Mouse (Mus musculus) liver, embryonic 15.5 days (tissue): ENCODE data around the gene Pdx1. TPM values are rescaled to one million over a fixed set of nuclear protein-coding genes. Genes with fewer than 3 reads are reported as not detected.

Source experiments
- ATAC-seq: fragments of 200-750 bp; cut with Nextera tagmentation; 2 replicates; pipeline ENCODE4 v1.8.0; 2017; ENCODE audit warnings: moderate number of reproducible peaks, mild to moderate bottlenecking, moderate library complexity; ENCODE audit not compliant: insufficient read depth
- H3K27ac ChIP-seq: fragments of 300-500 bp; sonication (generic); replicated peaks from 2 replicates; pipeline ENCODE4 v1.5.1; 2015; ENCODE audit warnings: mild to moderate bottlenecking, inconsistent platforms
- H3K27me3 ChIP-seq: fragments of 300-500 bp; sonication (generic); 2 replicates; pipeline ENCODE4 v1.6.1; 2015; ENCODE audit warnings: mild to moderate bottlenecking, inconsistent platforms
- H3K36me3 ChIP-seq: fragments of 300-500 bp; sonication (generic); replicated peaks from 2 replicates; pipeline ENCODE4 v1.6.1; 2015; ENCODE audit warnings: moderate library complexity, mild to moderate bottlenecking, inconsistent platforms
- H3K4me1 ChIP-seq: fragments of 300-500 bp; sonication (generic); replicated peaks from 2 replicates; pipeline ENCODE4 v1.6.1; 2015; ENCODE audit warnings: inconsistent platforms
- H3K4me2 ChIP-seq: fragments of 300-500 bp; sonication (generic); 2 replicates; pipeline ENCODE4 v1.6.1; 2015; ENCODE audit warnings: moderate library complexity, mild to moderate bottlenecking, inconsistent platforms
- H3K4me3 ChIP-seq: fragments of 300-500 bp; sonication (generic); replicated peaks from 2 replicates; pipeline ENCODE4 v1.5.1; 2015; ENCODE audit warnings: mild to moderate bottlenecking, inconsistent platforms
- H3K9ac ChIP-seq: fragments of 300-500 bp; sonication (generic); 2 replicates; pipeline ENCODE4 v1.6.1; 2015; ENCODE audit warnings: moderate library complexity, mild to moderate bottlenecking, inconsistent platforms
- H3K9me3 ChIP-seq: fragments of 300-500 bp; sonication (generic); replicated peaks from 2 replicates; pipeline ENCODE4 v1.6.1; 2016; ENCODE audit warnings: inconsistent platforms
- WGBS: fragments of 180-500 bp; shearing (Covaris S2); methylation state at CpG from one replicate; pipeline ENCODE4 v1.1.7; 2015; ENCODE audit warnings: mixed read lengths; ENCODE audit not compliant: insufficient replicate concordance; 5-methylcytosine and 5-hydroxymethylcytosine counted together
- polyA plus RNA-seq: library from polyadenylated mRNA; unstranded; fragments of >200 nt; fragmentation: Nextera tagmentation; extraction: Ambion mirVana; gene quantifications from 2 replicates; pipeline ENCODE4 v1.2.1, GENCODE M21; 2015

Gene Pdx1
- polyA plus RNA-seq, 1 experiment from 2014 or later, result not detected

DNA sequence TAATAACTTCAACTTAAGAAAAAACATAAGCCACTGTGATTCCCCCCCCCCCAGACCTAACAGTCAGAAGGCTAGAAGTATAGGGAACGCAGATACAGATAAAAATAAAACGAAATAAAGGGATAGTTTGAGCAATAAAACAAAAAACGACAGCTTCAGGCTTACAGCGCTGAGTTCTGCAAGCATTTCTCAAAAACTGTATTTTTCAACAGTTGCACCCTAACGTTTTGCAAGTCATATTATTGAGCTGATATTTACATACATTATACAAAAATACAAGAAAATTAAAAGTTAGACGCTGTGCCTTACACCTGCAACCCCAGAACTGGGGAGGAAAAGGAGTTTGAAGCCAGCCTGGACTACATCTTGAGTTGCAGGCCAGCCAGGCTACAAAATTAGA, 388 bp upstream of the Pdx1 start:
- no peak overlapping the region for H3K4me3 ChIP-seq
- H3K9ac ChIP-seq, result no peak overlapping the region
- WGBS, result 8% methylated on average over 6 of the region's 6 CpGs
- no peaks in the 10 kb centered on the region for H3K9me3 ChIP-seq
- H3K4me1 ChIP-seq, result no peaks in the 10 kb centered on the region
- no peak overlapping the region for H3K27ac ChIP-seq
- H3K36me3 ChIP-seq, result no peaks in the 10 kb centered on the region
- no peak for ATAC-seq
- H3K27me3 ChIP-seq, result peaks cover 95% of the 10 kb centered on the region
- 0 out of 2 replicates have a peak overlapping the region, but pooled peaks have one; percentile 33 for H3K4me2 ChIP-seq

DNA sequence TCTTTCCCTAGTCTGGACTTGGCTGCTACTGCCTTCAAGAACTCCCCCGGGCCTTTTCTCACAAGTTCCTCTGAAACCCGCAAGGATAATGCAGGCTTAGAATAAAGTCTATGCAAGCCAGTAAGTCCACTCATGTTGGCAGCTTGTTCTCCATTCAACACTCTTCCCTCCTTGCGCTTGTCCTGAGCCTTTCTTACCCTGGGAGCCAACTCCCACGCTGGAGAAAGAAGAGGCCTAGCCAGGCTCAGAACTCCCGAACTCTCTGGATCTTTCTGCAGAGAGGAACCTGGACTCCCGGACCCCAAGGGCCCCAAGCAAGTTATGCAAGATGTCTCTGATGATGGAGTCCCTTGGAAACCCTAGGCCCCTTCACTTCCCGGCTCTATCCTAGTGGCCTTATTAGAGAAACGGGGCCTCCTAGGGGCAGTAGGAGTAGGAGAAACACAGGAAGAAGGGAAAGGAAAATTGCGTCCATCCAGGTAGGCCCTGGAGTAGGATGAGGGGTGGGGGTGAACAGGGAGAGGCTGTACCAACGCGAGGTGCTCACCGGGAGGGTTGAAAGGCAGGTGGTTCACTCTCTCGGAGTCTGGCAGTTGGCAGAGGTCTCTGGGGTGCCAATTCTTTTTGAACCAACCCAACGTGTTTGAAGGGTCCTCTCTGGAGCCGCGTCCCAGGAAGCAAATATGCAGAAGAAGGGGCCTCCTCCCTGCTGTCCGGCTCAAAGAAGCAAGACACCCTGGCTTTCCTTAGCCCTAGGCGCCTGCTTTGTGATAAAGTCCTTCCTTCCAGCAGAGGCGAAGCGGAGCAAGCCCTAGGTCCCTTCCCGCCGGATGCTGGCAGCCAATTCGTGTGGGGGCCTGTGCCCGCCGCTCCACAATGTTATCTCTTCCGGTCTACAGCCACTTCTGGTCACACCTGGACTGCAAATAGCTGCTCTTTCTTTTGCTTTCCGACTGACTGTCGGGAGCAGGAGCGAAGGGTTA, 1.2 kb downstream of the Pdx1 start:
- no peak for ATAC-seq
- Histone ChIP-seq H3K4me1 (no peaks in the 10 kb centered on the region), H3K9ac (no peak overlapping the region), H3K4me3 (no peak overlapping the region), H3K9me3 (no peaks in the 10 kb centered on the region), H3K27ac (no peak overlapping the region), H3K36me3 (no peaks in the 10 kb centered on the region), H3K27me3 (peaks cover 99% of the 10 kb centered on the region), H3K4me2 (no peak overlapping the region)
- WGBS, result 4% methylated on average over 29 of the region's 29 CpGs

DNA sequence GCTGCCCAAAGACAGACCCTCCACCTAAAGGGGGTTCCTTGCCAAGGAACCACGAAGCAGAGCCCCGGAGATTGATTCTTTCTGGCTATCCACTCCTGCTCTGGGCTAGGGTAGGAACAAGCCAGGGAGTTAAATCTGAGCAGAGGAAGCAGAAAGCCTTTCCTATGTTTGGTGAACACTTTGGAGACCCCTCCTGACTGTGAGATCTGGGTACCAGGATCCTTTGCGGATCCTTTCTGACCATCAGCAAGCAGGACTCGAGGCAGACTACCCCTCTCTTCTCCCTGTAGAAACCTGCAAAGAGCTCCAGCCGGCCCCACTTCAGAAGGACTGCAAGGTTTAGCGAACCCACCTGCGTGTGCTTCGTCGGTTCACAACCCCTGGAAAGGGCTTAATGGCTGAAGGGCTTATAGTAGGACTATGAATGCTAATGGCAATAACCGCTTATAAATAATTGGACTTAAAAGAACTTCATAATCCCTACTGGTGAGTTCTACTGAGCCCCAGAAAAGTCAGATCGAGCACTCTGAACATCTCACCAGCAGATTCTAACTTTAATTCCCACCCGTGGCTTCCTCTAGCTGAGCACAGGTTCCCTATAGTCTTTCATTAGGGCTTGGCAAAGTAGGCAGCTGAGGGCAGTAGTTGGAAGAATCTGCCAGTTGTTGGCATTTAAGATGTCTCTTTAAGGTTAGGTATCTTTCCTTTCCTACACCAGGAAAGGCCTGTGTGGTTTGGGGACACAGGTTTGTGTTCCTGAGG, 2.5 kb downstream of the Pdx1 start:
- Histone ChIP-seq H3K4me3 (no peak overlapping the region), H3K36me3 (no peaks in the 10 kb centered on the region), H3K9me3 (no peaks in the 10 kb centered on the region), H3K4me1 (no peaks in the 10 kb centered on the region), H3K27ac (no peak overlapping the region), H3K4me2 (no peak overlapping the region), H3K27me3 (peaks cover 99% of the 10 kb centered on the region), H3K9ac (no peak overlapping the region)
- 5% methylated on average over 12 of the region's 12 CpGs for WGBS
- no peak for ATAC-seq

DNA sequence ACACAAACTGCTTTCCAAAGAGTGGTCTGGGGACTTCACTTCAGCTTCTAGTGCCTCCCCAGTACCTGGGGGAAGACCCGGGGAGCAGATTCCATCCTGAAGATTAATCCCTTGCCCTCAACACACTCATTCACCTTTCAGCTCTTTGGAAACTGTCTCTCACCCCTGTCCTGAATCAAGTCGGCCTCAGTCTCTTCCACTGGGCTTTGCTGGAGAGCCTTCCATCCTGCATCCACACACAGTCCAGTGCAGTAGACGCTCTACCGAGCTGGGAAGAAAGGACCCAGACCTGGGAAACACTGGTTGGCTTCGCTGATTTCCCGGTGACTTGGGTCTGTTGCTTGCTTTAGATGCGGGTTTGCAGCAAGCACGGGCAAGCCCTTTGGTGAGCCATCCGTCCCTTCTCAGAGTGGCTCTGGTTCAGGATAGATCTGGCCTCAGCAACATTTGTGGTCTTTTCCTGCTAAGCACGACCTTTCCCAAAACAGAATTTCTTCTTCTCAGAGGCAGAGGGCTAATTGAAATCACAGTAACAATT, 3.1 kb downstream of the Pdx1 start:
- ATAC-seq, result no peak
- no peaks in the 10 kb centered on the region for H3K9me3 ChIP-seq
- no peaks in the 10 kb centered on the region for H3K4me1 ChIP-seq
- peaks cover 99% of the 10 kb centered on the region for H3K27me3 ChIP-seq
- H3K36me3 ChIP-seq, result no peaks in the 10 kb centered on the region
- H3K4me3 ChIP-seq, result no peak overlapping the region
- WGBS, result 6% methylated on average over 10 of the region's 10 CpGs
- H3K27ac ChIP-seq, result no peak overlapping the region
- H3K4me2 ChIP-seq, result no peak overlapping the region
- no peak overlapping the region for H3K9ac ChIP-seq

DNA sequence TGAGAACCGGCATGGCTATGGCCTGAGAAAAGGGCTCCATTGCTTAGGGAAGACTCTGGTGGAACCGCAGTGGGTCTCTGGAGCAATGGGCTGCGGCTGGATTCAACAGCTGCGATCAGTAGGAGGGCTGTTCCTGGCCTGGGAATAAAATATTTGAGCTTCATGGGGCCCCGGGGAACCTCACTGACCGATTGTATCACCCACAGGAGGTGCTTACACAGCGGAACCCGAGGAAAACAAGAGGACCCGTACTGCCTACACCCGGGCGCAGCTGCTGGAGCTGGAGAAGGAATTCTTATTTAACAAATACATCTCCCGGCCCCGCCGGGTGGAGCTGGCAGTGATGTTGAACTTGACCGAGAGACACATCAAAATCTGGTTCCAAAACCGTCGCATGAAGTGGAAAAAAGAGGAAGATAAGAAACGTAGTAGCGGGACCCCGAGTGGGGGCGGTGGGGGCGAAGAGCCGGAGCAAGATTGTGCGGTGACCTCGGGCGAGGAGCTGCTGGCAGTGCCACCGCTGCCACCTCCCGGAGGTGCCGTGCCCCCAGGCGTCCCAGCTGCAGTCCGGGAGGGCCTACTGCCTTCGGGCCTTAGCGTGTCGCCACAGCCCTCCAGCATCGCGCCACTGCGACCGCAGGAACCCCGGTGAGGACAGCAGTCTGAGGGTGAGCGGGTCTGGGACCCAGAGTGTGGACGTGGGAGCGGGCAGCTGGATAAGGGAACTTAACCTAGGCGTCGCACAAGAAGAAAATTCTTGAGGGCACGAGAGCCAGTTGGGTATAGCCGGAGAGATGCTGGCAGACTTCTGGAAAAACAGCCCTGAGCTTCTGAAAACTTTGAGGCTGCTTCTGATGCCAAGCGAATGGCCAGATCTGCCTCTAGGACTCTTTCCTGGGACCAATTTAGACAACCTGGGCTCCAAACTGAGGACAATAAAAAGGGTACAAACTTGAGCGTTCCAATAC, 4.7 kb downstream of the Pdx1 start:
- H3K27ac ChIP-seq, result no peak overlapping the region
- H3K4me3 ChIP-seq, result no peak overlapping the region
- peaks cover 98% of the 10 kb centered on the region for H3K27me3 ChIP-seq
- ATAC-seq, result no peak
- H3K9ac ChIP-seq, result no peak overlapping the region
- WGBS, result under 1% methylated on average over 48 of the region's 48 CpGs
- H3K4me1 ChIP-seq, result no peaks in the 10 kb centered on the region
- no peaks in the 10 kb centered on the region for H3K36me3 ChIP-seq
- H3K9me3 ChIP-seq, result no peaks in the 10 kb centered on the region
- H3K4me2 ChIP-seq, result no peak overlapping the region

DNA sequence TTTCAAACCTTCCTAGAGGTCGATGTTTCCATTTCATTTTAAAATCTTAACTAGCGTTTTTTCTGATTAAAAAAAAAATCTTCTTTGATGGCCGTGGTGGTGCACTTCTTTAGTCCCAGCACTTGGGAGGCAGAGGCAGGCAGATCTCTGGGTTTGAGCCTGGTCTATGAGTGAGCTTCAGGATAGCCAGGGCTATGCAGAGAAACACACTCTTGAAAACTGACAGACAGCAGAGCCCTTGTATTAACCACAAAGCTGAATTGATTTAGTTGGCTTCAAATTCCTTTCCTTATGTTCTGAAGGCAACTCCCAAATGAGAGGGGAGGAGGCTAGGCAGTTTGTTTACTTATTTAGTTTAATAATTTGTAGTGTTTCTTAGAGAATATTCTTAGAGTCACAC, 6.0 kb downstream of the Pdx1 start:
- Histone ChIP-seq H3K9me3 (no peaks in the 10 kb centered on the region), H3K27ac (no peak overlapping the region), H3K27me3 (peaks cover 97% of the 10 kb centered on the region), H3K4me3 (no peak overlapping the region), H3K9ac (no peak overlapping the region), H3K36me3 (no peaks in the 10 kb centered on the region), H3K4me2 (no peak overlapping the region), H3K4me1 (no peaks in the 10 kb centered on the region)
- 12% methylated on average over 3 of the region's 3 CpGs for WGBS
- no peak for ATAC-seq

DNA sequence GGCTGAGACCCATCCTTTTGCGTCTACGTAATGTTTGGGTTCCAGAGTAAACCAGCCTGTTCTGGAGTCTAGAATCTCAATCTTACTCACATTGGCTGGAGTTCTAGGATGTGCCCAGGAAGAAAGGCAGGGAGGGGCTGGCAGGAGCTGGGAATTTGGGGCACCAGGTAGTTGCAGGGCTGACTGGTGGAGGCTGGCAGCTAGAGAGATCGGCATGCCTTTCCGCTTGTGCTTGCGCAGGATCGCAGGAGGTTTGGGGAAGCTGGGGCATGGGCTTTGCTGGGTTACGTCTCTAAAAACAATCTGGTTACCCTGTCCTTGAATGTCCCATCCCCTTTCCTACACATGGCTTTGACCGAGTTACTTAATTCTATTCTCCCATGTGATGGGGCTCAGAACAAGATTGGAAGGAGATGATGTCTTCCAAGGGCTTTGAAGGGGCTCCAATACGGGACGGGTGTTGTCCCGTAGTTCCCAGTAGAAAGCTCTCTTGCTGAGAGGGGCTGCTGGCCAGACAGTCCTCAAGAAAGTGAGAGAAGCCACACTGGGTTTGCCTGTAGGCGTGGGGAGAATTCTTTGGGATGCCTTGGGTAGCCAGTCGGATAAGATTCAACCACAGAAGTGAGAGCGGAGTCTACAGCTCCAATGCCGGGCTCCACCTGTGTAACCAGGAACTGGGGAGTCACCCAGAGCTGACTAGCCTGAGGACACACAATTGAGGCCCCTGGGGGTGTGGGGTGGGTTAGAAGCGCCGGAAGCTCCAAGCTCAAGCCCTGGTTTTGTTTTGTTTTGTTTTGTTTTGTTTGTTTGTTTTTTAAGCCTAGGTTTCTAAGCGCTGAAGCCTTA, 7.2 kb downstream of the Pdx1 start:
- Histone ChIP-seq H3K9me3 (no peaks in the 10 kb centered on the region), H3K27ac (no peak overlapping the region), H3K36me3 (no peaks in the 10 kb centered on the region), H3K9ac (no peak overlapping the region), H3K4me1 (no peaks in the 10 kb centered on the region), H3K4me3 (no peak overlapping the region), H3K4me2 (no peak overlapping the region), H3K27me3 (peaks cover 85% of the 10 kb centered on the region)
- ATAC-seq, result no peak
- 5% methylated on average over 18 of the region's 18 CpGs for WGBS

DNA sequence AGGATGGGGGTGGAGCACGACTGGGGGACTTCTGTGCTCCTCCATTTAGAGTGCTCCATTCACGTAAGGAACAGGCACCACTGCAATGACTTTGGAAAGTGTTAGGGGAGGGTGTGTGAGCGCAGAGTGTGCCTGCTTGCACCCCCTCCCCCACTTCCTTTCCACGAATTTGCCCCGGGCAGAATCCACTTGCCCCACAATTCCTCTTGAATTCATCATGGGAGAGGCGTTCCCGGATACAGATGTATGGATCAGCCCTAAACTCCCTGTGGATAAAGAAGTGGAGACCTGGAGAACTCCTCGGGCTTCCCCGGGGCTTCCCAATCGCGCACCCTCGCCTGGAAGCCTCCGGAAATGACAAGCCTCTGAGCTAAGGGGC, 7.8 kb downstream of the Pdx1 start:
- peaks cover 79% of the 10 kb centered on the region for H3K27me3 ChIP-seq

DNA sequence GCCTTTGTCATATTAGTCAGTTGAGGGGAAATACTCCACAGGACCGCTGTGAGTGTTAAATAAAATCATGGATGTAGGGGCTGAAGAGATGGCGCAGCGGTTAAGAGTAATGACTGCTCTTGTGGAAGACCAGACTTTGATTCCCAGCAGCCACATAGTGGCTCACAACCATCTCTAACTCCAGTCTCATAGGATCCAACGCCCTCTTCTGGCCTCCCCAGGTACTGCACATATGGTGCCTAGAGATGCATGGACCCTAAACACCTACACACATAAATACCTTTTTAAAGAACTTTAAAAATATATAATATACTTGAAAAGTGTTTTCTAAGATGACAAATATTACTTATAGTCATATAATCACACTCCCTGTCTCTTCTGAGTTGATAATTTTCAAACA, 14.6 kb downstream of the Pdx1 start:
- H3K4me2 ChIP-seq, result no peak overlapping the region
- ATAC-seq, result no peak
- 63% methylated on average over 4 of the region's 4 CpGs for WGBS

More for the DNA sequence above, 7.8 kb downstream of the Pdx1 start:
- ATAC-seq, result no peak
- H3K4me3 ChIP-seq, result no peak overlapping the region
- H3K9ac ChIP-seq, result no peak overlapping the region
- H3K36me3 ChIP-seq, result no peaks in the 10 kb centered on the region
- H3K4me1 ChIP-seq, result no peaks in the 10 kb centered on the region
- no peak overlapping the region for H3K27ac ChIP-seq
- 2% methylated on average over 13 of the region's 13 CpGs for WGBS
- no peak overlapping the region for H3K4me2 ChIP-seq
- no peaks in the 10 kb centered on the region for H3K9me3 ChIP-seq

More for the DNA sequence above, 14.6 kb downstream of the Pdx1 start:
- Histone ChIP-seq H3K4me1 (no peaks in the 10 kb centered on the region), H3K27me3 (peaks cover 13% of the 10 kb centered on the region), H3K36me3 (no peaks in the 10 kb centered on the region), H3K9ac (no peak overlapping the region), H3K27ac (no peak overlapping the region), H3K9me3 (no peaks in the 10 kb centered on the region), H3K4me3 (no peak overlapping the region)
